Mouse (Mus musculus) heart, postnatal 25 days (tissue): ENCODE data around the gene Zfhx3. TPM values are rescaled to one million over a fixed set of nuclear protein-coding genes. Genes with fewer than 3 reads are reported as not detected.

ENCODE experiments used
- DNase-seq: peaks from one replicate; pipeline ENCODE4 v3.0.0; 2022; ENCODE audit warnings: low spot score
- intact Hi-C: fragments of 180-260 bp; cut with DNase I; formaldehyde crosslinking; loops from one replicate; pipeline ENCODE4 v1.15.1; 2025
- total RNA-seq, 2 experiments: library from RNA; stranded (reverse); gene quantifications; 2 replicates each; pipeline ENCODE4 v1.2.3; 2021

Zfhx3 gene
- total RNA-seq, 2 experiments from 2014 or later = 6.0 to 8.2 TPM

DNA sequence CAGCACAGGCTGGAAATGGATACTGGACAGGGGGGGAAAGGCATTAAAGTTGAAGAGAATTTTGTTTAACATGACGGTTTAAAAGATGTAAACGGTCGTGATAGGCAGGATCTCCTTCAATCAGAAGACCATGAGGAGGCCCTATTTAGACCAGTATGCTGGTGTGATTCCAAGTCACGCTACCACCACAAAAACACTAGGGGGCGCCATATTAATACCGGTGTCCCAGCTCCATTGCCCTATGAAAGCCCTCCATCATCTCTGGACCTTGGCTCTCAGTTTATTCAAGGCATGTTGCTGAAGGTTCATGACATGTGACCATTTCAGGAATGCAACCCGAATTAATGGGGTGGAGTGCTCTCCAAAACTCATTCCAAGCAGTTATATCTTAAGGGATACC lies 631.7 kb downstream of the Zfhx3 start:
- DNase-seq = peak; percentile 35
- intact Hi-C loops = loop anchor here (1.0 to 5.0 kb wide), 3 partner anchors 123 to 613 kb away; no protein-coding TSS in a partner anchor

DNA sequence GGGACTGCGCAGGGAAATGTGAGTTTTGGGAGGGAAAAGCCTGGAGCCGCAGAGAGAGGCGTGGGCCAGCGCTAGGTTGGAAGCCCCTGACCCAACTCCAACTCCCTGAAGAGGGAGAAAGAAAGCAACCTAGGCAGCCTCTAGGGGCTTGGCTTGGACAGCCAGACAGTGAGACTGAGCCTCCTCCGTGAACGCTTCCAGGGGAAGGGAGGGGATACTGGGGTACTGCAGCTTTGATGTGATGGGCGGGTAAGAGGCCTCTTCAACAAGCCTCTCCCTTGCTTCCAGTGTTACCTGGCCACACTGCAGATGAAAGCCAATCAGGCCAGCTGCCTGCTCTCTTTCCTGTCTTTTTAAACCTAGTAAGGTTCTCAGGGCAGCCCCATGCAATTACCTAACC lies 635.1 kb downstream of the Zfhx3 start:
- no peak for DNase-seq
- intact Hi-C loops = no loop called here

DNA sequence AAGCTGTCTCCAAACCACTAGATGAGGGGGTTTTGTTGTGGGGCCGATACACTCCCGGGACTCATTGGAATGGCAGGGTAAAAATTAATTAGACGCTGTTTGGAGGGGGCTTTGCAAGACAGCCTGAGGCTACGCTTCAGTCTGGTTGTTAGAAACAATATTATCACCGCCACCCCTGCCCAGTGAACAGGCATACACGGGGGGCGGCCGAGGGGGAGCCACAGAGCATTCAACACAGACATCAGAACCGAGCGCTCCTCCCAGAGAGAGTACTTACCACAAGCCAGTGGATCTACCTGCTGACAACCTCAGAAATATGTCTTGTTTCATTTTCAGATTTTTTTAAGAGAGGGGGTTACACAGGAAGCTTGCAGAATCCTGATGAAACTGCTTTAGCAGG lies 635.9 kb downstream of the Zfhx3 start:
- intact Hi-C loops = no loop called here
- DNase-seq = no peak

DNA sequence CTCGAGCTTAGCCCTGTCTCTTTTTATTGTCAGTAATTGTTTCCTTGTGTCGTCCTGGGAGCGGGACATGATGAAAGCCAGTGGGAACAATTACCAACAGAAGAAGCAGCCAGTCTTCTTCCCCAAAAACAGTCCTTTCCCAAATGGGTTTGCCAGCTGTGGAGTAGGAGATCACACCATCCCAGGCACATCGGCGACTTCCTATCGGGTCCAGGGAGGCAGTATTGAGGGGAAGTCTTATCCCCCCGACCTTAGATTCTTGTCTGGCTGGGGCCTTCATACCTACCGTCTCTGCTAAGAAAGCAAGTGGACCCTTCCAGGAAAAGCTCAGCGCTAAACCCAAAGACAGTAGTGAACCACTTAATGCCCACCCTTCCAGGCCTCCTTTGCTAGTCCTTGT lies 637.4 kb downstream of the Zfhx3 start:
- no peak for DNase-seq
- intact Hi-C loops = no loop called here

DNA sequence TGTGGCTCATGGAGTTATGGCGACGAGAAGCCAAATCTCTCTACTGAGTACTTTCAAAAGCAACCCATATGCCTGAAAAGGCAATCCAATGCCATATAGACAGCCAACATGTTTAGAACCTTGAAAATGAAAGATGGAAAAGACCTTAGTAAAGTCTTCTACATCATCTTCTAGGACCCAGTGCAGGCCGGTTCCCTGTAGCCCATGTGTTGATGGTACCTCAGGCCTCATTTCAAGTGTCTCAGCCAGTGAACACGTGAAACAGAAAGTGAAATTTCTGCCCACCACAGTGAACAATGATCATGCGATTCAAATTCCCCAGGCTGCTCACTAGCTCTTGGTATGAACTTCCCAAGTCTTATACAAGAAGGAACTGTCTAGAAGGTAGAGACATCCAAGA lies 637.9 kb downstream of the Zfhx3 start:
- no peak for DNase-seq
- intact Hi-C loops = no loop called here

DNA sequence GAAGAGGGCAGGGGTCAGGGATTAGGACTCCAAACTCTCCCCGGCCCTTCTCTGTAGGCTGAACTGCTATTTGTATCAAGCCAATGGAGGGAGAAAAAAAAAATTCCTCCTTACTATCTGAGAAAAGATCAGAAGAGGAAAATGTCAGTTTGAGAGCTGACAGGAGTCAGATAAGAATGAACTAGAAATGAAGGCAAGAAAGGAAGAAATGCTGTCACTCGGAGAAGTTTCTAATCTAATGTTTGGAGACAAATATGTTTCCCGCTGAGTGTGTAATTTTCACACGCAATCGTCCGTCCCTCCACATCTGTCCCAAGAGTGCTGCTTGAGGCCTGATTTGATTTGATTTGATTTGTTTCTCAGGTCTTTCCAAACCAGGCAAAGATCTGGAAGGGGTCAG lies 639.1 kb downstream of the Zfhx3 start:
- intact Hi-C loops = no loop called here
- no peak for DNase-seq

DNA sequence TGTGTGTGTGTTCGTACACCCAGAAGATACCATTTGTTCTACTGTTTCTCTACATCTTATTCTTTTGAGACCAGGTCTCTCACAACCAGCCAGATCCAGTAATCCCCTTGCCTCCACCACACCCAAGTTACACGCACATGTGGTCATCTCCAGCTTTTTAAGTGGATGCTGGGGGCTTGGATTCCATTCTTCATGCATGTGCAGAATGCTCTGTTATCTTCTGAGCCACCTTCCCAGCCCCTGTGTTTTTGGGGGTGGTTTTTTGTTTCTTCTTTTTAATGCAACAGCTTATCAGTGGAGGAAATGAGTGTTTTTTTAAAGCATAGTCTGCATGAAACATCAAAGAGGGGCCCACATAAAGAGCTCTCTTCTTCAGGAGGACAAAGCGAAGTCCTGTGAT lies 639.8 kb downstream of the Zfhx3 start:
- intact Hi-C loops = no loop called here
- no peak for DNase-seq

DNA sequence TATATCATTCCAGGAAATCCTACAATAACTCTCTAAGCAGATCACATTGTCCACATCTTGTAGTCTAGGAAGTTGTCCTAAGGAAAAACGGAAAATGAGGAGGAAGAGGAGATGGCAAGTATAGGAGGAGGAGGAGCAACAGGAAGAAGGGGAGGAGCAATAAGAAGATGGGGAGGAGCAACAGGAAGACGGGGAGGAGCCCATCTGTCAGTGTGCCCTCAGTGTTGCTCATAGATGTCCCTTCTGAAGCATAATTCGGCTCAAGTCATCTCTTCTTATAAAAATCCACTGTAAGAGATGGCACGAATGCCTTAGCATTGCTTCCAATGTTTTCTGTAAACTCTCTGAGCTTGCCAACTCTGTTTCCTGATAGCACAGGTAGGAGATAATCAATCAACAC lies 640.8 kb downstream of the Zfhx3 start:
- DNase-seq = no peak
- intact Hi-C loops = no loop called here

DNA sequence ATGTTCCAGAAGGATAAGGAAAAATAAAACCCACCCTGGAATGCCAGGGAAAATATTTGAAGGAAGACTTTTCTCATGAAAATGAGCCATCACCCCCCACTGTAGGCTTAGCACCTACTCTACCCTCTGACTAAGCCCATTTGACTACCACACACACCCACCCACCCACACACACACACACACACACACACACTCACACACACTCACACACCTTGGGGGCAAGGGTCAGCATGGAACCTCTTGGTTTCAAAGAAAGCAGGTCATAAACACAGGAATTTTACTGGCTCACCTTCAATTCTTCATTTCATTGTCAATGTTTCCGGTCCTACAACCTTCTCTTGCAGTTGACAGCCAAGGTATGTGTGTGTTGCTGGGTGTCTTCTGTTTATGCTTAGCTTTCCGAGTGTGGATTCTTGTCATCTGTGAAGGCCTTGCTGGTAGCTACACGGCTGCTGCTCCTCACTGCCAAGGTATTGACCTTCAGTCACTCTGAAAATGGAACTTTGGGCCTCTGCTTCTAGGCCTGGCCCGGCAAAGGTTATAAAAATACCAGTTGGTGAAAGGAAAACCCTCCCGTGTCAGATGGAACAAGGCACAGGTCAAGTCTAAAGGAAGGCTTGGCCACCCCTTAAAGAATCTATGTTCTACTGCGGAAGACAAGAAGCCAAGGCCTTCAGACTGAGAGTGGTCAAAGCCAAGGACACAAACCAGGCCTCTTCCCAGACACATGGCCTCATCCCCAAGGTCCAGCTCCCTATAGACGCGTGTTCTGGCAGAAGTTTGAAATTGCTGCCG lies 641.6 kb downstream of the Zfhx3 start:
- no peak for DNase-seq
- intact Hi-C loops = no loop called here

DNA sequence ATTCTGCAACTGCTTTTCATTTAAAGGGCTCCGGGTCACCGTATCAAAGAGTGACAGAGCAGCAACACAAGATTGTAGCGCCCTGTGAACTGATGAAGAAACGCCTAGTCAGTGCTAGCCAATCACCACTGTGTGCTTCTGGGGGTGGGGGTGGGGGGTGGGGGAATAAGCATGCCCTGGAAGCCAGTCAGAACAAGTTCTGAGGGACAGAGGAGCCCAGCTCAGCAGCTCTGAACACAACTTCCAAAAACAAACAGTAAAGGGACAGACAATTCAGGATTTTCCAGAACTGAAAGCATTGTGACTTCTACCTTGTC lies 642.2 kb downstream of the Zfhx3 start:
- no peak for DNase-seq
- intact Hi-C loops = no loop called here

DNA sequence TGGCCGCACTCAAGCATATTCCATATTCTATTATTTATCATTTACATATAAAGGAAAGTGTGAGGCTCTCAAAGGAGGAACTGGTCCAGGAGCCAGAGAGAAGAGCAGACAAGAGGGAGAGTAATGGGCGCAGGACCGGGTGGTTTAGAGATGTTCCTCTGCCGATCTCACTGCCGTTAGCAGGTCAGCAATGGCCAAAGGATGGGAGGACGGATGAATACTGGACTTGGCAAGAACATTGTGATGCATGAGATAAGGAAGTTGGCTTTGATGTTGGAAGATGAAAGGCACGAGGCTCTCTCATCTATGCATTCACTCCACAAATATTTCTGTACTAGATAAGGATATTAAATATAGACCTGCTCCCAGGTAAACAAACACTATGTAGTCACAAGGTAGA lies 648.6 kb downstream of the Zfhx3 start:
- intact Hi-C loops = no loop called here
- no peak for DNase-seq

DNA sequence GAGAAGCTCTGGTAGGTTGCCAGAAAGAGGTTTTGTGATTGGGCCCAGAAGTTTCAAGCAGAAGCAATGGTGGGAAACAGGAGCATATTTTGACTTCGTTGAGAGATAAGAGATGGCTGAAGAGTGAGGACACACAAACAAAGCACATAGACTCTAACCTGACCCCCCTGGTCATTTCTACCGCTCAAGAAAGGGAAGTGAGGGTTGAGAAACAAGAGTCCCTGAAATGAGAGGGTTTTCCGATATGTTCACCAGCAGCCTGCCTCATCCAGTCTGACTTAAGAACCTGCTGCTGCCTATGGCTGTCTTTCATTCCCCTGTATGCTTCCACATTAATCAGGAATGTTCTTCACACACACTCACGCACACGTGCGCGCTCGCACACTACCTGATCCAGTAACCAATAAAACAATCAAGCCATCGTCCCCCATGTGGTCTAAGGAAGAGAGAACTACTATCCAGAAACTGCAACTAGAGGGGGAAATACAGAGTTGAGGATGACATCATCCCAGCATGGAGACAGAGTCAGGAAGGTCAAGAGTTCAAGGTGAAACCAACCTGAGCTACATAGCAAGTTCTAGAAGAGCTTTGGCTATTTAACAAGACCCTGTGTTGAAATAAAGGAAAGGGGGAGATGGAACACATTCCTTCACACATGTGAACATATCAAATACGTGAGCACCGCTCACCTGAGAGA lies 649.7 kb downstream of the Zfhx3 start:
- no peak for DNase-seq
- intact Hi-C loops = no loop called here

DNA sequence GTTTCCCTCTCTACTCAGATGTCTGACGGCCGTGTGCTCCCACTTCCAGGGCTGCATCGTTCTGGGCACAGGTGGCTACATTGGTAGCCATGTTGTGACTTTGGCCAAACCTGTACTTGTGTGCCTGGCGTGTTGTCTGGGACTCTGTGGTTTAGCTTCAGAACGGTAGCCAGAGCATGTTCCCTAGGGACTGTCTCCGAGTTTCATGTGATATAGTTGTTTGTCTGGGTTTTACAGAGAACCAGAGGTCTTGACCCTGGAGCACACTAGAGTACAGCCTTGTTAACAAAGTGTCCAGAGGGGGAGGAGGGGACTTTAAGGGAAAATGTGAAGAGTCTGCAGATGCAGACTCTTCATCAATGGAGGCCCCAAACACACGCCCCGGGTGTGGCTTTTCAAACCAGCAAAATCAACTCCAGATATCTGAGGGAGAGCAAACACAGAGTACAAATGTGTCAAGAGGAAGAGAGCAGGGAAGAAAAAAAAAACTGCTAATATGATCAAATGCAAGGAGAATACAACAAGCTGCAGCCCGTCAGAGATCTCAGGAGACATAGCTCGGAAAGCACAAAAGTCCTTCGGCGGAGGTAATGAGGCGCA lies 650.6 kb downstream of the Zfhx3 start:
- intact Hi-C loops = no loop called here
- DNase-seq = no peak

DNA sequence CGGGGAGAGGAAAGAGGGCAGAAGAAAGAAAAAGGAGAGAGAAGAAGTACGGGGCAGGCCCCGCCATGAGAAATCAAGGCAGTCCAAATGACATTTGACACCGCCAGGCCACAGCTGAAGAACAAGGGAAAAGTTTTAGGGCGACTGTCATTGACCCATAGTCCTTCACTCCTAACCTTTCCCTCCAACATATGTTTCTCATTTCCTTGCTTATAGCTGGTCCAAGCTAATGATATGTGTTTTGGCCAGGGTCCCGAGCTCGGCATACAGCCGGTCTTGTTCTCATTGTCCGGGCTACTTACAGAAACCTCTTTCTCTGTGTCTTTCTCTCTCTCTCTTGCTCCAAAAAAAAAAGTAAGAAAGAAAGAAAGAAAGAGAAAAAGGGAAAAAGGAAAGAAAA lies 651.4 kb downstream of the Zfhx3 start:
- DNase-seq = no peak

DNA sequence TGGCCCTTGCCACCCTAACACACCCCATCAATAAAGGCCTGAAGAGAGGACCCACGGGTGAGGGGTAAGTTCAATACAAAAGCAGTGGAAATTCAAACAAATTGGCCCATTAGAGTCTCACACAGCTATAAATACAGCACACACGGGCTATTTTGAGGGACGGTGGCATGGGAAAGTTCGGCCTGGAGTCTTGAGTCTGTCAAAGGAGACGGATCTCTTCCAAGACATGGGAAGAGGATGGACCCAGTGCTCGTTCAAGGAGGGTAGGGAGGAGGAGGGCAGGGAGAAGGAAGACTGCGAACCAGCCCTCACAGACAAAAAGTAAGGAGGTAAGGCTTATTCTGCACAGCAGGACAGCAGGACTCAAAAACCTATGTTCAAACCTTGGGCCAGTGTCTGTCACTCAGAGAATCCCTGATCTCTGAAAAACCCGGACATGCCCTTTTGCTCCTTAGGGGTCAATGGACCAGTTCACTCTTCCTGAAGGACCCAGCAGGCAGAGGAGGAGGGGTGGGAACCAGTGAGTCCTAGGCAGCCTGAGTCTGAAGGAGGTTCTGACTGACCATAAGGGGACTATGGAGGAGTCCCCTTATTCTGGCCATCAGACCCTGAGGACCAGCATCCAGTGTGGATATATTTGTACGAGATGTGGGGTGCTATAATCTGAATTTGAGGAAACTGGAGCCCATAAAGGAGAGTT lies 652.1 kb downstream of the Zfhx3 start:
- no peak for DNase-seq
- intact Hi-C loops = loop anchor here (5.0 kb wide), 1 partner anchor 98 kb away; no protein-coding TSS in a partner anchor

More for the DNA sequence above, 651.4 kb downstream of the Zfhx3 start:
- intact Hi-C loops = no loop called here

DNA sequence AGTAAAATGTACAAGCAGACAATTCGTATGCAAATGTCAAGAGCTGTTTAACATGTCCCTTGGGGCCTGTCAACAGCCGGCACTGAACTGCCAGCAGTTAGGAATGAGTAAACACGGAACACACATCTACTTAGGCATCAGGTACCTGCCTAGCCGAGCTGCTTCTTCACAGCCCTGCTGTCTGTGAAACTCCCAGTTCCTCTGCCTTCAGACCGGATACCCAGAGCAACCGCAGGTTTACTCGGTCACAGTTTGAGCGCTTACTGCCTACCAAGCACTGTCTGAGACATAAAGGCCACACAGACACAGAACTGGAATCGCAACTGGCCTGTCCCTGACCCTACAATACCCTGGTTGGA lies 652.6 kb downstream of the Zfhx3 start:
- DNase-seq = no peak
- intact Hi-C loops = loop anchor here (5.0 kb wide), 1 partner anchor 97 kb away; no protein-coding TSS in a partner anchor

DNA sequence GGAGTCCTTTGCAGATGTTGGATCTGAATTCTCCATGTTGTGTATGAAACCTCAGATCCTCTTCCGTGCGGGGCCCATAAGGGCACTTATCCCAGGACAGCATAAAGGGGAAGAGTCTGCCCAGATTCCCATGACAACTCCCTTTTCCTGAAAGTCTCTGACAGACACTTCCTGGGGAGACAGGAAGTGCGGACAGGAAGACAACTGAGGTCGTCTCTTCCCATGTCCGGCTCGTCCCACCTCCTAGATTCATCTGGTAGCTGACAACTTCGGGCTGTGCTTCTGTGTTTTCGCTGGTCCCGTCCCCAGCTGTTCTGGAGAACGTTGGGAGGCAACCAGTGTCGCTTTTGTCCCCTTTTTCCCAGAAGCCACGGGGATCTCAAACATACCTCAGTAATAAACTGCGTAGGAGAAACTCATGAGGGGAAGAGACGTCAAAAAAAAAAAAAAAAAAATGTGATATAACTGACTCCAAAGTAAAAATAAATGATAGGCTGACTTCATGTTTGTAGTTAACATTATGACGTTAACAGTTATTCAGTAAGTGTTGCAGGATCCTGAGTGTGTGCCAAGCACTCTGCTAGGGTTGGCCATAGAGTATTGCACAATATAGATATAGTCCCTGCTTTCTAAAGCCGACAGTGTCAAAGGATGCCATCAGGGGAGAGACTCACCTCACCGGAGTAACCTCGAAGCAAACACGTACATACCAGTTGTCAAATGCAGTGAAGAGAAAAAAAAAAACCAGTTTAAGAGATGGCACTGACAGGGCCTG lies 653.5 kb downstream of the Zfhx3 start:
- DNase-seq = no peak
- intact Hi-C loops = loop anchor here (5.0 kb wide), 1 partner anchor 96 kb away; no protein-coding TSS in a partner anchor

DNA sequence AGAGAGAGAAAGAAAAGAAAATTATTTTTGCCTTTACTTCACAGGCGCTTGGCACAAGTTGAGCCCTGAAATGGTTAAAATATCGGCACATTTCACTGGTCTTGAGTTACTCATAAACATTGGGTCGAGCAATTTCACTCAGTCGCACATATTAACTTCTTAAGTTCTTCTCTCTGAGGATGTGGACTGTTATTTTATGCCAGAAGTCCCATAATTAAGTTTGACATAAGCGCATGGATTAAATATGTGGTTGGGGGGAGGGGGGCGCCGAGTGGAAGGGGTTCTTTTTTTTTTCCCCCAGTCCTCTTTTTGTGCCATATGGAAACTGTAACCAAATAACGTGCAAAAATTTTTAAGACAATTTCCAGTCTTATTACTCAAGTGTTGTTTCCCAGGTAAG lies 656.6 kb downstream of the Zfhx3 start:
- no peak for DNase-seq
- intact Hi-C loops = loop anchor here (5.0 kb wide), 1 partner anchor 93 kb away; no protein-coding TSS in a partner anchor

DNA sequence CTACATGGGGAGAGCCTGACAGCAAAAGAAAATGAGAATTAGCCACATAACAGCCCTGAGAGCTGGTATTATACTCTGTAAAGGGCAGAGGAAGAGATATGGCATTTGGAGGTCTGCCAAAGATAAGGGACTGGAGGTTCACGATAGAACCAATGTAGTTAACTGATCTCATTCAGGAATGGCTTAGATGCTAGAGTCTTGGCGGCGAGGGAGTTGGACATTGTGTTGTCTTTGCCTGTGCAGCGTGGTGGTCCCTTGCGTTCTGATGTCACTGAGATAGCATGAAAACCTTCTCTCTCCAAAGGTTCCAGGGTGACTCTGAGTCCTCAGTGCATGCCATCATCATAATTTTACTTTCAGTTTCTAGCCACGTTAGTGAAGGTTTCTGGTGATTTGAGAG lies 657.1 kb downstream of the Zfhx3 start:
- DNase-seq = no peak
- intact Hi-C loops = loop anchor here (5.0 kb wide), 1 partner anchor 93 kb away; no protein-coding TSS in a partner anchor

DNA sequence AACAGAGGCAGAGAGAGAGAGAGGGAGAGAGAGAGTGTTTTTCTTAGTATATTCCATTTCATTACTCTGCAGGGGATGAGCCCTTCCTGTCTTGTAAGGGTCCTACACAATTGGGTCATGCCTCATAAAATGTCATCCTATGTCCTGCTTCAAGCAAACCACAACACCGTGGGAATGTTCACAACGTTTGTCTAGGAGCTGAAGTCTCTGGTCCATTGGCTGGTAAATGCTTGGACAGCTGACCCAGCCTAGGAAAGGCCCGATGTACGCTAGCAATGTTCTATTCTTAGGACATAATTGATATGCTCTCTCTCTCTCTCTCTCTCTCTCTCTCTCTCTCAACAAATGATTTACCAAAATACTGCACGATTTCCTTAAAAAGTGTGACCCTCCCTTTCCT lies 666.2 kb downstream of the Zfhx3 start:
- no peak for DNase-seq
- intact Hi-C loops = no loop called here
